Mouse (Mus musculus): ENCODE measurements around the gene Mfap1a. TPM values are rescaled to one million over a fixed set of nuclear protein-coding genes. Genes with fewer than 3 reads are reported as not detected.
"Not testable (repeated sequence)": the region's sequence is repeated elsewhere in the genome, so short reads cannot be mapped to it uniquely, and the experiment has no call there.

Mfap1a gene
- total RNA-seq, 4 experiments from 2014 or later, result 29.5 to 36.4 (median 32.8) TPM

GRCm38 (mm10) chr2:121475306-121475705 lies 31.2 kb downstream of the Mfap1a start:
- not testable (repeated sequence) for DNase-seq (ENCODE audit: low spot score)

- no peak for DNase-seq (ENCODE audit: low spot score)
Measured at GRCm38 (mm10) chr2:121474180-121474535, 32.3 kb downstream of the Mfap1a start.

- peak; percentile 92 for DNase-seq (ENCODE audit: low spot score)
Measured at GRCm38 (mm10) chr2:121473301-121474179, 32.9 kb downstream of the Mfap1a start, which contains the start of gene Mfap1b. Gene Mfap1b (minus strand): TSS chr2:121474067.

DNA sequence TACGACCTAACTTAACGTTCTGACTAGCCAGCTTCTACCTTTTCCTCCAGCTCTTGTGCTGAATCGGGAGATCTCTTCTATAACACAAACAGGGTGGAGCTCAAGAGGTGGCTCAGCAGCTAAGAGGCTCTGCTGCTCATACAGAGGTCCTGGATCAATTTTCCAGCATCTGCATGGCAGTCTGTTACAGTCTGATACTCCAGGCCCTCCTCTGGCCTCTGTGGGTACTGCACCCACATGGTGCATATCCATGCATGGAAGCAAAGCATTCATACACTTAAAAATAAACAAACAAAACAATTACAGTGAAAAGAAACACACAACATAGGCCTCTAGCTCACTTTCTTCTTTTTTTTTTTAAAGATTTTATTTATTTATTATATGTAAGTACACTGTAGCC lies 33.7 kb downstream of the Mfap1a start:
- not testable (repeated sequence) for DNase-seq (ENCODE audit: low spot score)

- DNase-seq (ENCODE audit: low spot score), result not testable (repeated sequence)
Measured at GRCm38 (mm10) chr2:121468982-121469381, 37.5 kb downstream of the Mfap1a start.

DNA sequence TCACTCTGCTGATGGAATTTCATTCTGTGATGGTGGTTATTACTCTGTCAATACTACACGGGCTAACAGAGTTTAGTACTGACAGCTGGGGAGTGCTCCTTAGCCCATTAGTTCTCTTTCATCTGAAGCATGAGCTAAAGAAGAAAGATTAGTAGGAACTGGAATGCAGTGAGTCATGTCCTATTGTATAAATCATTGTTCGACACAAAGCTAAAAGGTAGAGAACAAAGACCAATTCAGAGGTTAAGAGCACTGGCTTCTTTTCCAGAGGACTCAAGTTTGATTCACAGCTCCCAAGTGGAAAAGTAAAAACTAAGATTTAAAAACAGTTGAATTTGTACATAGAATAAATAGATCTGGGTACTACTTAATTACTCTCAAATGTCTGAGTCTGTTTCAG lies 46.4 kb downstream of the Mfap1a start:
- no peak for DNase-seq (ENCODE audit: low spot score)

GRCm38 (mm10) chr2:121456692-121457642 lies 49.5 kb downstream of the Mfap1a start, which contains the start of gene Serinc4:
Gene Serinc4 (minus strand): TSS chr2:121456781.
- DNase-seq (ENCODE audit: low spot score), result peak; percentile 82

GRCm38 (mm10) chr2:121455534-121455933 lies 50.9 kb downstream of the Mfap1a start:
- DNase-seq (ENCODE audit: low spot score), result no peak

GRCm38 (mm10) chr2:121453917-121454316 lies 52.5 kb downstream of the Mfap1a start:
- DNase-seq (ENCODE audit: low spot score), result no peak

DNA sequence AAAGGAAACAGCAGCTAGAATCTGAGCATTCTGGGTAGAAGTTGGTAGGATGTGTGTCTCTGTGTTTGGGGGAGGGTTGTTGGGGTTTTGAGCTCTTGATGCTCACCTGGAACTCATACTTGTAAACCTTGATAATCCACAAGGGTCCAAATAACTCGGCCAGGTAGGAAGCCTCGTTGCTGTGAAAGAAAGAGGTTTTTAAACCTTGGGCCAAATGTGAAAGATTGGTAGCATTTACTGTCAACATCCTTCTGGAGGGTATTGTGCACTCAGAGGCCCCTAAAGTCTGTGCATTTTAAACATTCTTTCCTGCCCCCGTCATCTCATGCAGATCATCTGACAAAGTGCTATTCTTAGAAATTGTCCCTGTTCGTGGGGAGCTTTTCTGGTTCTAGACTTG lies 53.5 kb downstream of the Mfap1a start, which contains the start of gene Hypk:
TSS of gene Hypk (plus strand) at position 301 of the 400 bp plus-strand sequence.
- no peak for DNase-seq (ENCODE audit: low spot score)

- DNase-seq (ENCODE audit: low spot score), result no peak
Measured at GRCm38 (mm10) chr2:121452361-121452760, 54.1 kb downstream of the Mfap1a start.

GRCm38 (mm10) chr2:121450093-121450492 lies 56.4 kb downstream of the Mfap1a start:
- peak; percentile 31 for DNase-seq (ENCODE audit: low spot score)

DNA sequence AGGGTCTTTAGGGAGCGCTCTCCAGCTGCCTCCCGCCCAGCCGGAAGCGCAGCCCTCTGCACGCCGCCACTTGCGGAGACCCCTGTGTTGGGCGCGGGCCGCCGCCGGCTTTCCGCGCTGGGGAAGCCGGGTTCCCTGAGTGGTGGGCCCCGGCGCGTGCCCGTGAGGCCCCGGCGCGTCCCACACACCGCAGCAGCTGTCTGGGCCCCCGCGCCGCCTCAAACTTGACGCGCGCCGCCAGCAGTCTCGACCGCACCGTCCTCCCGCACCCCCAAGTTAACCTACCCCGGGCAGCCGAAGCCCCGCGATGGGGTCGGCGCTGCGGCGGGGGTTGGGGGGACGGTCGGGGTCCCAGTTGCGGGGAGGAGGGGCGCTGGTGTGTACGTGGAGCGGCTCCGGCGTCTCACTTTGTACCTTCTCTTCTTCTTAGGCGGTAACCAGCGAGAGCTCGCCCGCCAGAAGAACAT lies 56.9 kb downstream of the Mfap1a start:
- no peak for DNase-seq (ENCODE audit: low spot score)

DNA sequence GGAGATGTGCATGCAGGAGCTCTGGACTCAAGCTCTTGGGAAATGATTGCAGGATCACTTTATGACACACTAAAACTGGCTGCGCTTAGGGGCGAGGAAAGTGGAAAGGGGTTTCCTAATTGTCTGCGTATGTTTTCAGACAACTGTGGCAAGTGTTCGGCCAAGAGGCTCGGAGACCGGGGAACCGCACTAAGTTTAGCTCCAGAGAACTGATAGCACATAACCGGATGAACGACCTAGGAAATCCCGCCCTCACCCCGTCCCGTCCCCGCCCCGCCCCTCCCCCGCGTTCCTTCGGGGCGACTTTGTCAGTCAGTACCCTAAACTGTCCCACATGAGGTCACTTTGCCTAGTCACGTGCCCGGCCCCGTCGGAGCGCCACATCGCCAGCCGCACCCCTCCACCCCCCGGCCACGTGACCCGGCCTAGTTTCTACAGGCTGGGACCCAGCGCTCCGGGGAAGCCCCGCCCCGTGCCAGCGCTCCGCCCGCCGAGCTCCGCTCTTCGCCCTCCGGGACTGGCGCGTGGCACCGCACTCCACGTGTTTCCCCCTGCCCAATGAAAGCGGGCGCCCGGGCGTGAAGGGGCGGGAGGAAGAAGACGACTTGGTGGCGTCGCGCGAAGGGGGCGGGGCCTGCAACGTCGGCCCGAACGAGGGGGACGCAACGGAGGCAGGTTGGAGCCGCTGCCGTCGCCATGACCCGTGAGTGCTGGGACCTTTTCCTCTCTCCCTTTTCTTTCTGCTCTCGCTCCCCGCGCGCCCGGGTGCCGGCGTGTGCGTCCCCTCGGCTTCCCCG lies 57.5 kb downstream of the Mfap1a start, which contains the start of gene Serf2:
TSS of gene Serf2 (plus strand) at position 457 of the 797 bp plus-strand sequence.
- DNase-seq (ENCODE audit: low spot score), result peak; percentile 99

DNA sequence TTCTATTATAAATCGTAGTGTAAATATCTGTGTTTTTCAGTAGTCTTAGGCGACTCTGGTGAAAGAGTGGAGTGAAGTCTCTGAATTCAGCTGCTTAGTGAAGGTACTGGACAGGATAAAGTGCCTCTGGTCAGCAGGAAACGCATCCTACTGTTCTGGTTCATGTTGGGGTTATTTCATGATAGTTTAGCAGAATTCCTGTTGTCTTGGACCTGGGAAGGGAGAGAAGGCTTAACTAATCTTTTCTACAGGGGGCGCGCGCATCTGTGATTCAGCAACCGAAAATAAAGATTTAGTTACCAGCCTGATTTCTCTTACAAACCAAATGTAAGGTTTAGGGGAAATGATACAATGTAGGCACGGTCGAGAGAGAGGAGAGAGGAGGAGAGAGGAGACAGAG lies 58.3 kb downstream of the Mfap1a start:
- peak; percentile 64 for DNase-seq (ENCODE audit: low spot score)

DNA sequence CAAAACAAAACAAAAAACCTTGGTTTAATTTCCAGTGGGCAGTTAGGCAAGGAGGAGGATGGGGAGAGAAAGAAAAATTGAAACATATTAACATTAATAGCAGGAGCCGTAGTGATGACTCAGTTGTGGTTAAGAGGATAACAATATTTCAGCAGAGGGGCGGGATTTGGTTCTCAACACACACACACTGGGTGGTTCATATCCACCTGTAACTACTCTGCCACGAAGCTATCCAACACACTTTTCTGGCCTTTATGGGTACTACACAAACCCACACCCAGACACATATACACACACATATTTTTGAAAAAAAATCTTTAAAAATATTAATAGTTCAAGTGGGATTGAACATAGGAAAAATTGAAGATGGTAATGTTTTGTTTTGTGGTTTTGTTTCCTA lies 59.5 kb downstream of the Mfap1a start:
- DNase-seq (ENCODE audit: low spot score), result no peak

GRCm38 (mm10) chr2:121446506-121446905 lies 60.0 kb downstream of the Mfap1a start:
- no peak for DNase-seq (ENCODE audit: low spot score)

GRCm38 (mm10) chr2:121445117-121445516 lies 61.3 kb downstream of the Mfap1a start:
- DNase-seq (ENCODE audit: low spot score), result no peak

DNA sequence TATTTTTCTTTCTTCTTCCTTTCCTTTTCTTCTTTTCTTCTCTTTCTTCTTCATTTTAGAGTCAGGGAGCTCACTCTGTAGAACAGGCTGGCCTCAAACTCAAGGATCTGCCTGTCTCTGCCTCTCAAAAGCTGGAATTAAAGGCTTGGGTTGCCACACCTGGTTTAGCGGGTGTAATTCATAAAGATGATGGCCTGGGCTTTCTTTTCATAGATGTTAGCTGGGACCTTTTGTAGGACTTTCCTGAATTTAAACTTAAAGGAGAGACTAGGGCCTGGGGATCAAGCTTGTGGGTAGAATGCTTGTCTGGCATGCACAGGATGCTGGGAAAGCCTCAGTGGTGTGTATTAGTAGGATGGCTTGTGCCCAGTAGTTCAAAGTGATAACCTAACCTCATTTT lies 62.3 kb downstream of the Mfap1a start, which contains the start of gene Ell3:
TSS of gene Ell3 (minus strand) at position 101 of the 400 bp plus-strand sequence.
- no peak for DNase-seq (ENCODE audit: low spot score)

DNA sequence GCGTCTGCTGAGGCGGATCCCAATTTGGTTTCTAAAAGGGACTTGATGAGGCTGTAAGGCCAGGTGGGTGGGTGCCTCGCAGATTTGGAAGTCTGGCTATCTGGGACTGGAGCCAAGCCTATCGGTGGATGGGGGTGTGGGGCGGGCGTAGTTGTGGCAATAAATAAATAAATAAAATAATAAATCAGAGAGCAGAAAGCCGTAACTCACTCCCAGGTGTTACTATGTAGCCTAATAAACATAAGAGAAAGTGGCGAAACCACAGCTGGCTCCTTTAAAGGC lies 63.5 kb downstream of the Mfap1a start:
- no peak for DNase-seq (ENCODE audit: low spot score)

Data from heart, adult 8-10 months (tissue).